Mouse (Mus musculus): ENCODE data around the gene Gm14308. TPM values are rescaled to one million over a fixed set of nuclear protein-coding genes. Genes with fewer than 3 reads are reported as not detected.
"Not testable (repeated sequence)": the region's sequence is repeated elsewhere in the genome, so short reads cannot be mapped to it uniquely, and the experiment has no call there.

Gene Gm14308
- total RNA-seq (2014; rRNA removed): 8.9 and 16.4 TPM in 2 replicates
- polyA plus RNA-seq (2015; fragmentation: Nextera tagmentation; extraction: Ambion mirVana): 16.5 and 36.4 TPM in 2 replicates

- not testable (repeated sequence) for DNase-seq (ENCODE audit: low spot score); H3K4me3 ChIP-seq (ENCODE audit: low read length); H3K9me3 ChIP-seq (ENCODE audit: low read length); ATAC-seq; H3K36me3 ChIP-seq (ENCODE audit: insufficient read depth, low read length); H3K27ac ChIP-seq; H3K9ac ChIP-seq (replicated peaks; ENCODE audit: low read length); H3K4me1 ChIP-seq (ENCODE audit: insufficient read depth, low read length); H3K4me2 ChIP-seq (ENCODE audit: low read depth, low read length); H3K27me3 ChIP-seq (ENCODE audit: insufficient read depth, low read length)
- no CpG with 5 or more reads among the region's 4 CpGs for WGBS
These were observed at the start of gene Gm14308 for GRCm38 (mm10) chr2:176636244-176636643. Gene Gm14308 (minus strand): TSS chr2:176636344.

DNA sequence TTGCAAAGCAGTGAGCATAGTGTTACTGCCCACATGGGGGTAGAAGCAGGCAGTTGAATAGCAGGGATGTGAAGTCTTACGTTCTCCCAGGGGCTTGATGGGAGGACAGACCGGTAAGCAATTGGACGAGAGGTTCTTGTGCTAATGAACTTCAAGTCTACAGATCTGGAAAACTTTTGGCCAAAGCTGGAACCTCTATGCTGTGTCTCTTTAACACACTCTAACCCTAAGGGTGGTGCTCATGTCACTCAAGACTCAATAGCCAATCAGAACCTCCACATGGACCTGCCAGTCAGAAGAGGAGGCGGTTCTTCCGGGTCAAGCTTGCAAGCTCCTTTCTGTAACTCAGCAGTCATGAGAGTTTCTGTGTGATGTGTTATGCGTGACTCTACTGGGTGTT, 34.1 kb upstream of the Gm14308 start, which contains the start of gene Zfp973:
Gene Zfp973, plus strand, starts transcription at position 301 of the 400 bp plus-strand sequence.
- no CpG with 5 or more reads among the region's 6 CpGs for WGBS

More for the DNA sequence above, 34.1 kb upstream of the Gm14308 start, which contains the start of gene Zfp973:
- not testable (repeated sequence) for H3K9ac ChIP-seq (replicated peaks; ENCODE audit: low read length); DNase-seq (ENCODE audit: low spot score); H3K4me1 ChIP-seq (ENCODE audit: insufficient read depth, low read length); H3K27me3 ChIP-seq (ENCODE audit: insufficient read depth, low read length); H3K36me3 ChIP-seq (ENCODE audit: insufficient read depth, low read length); H3K4me3 ChIP-seq (ENCODE audit: low read length); H3K9me3 ChIP-seq (ENCODE audit: low read length); H3K27ac ChIP-seq; H3K4me2 ChIP-seq (ENCODE audit: low read depth, low read length); ATAC-seq

Other genes with a start within 250 kb of the Gm14308 start
- 1.2 and 8.3 TPM in 2 replicates for gene Gm14435, start 212.8 kb downstream of the Gm14308 start, total RNA-seq (2014; rRNA removed)
- gene Gm14435, start 212.8 kb downstream of the Gm14308 start, polyA plus RNA-seq (2015; fragmentation: Nextera tagmentation; extraction: Ambion mirVana): 12.0 and 15.6 TPM in 2 replicates
- gene Gm14434, start 149.6 kb downstream of the Gm14308 start, total RNA-seq (2014; rRNA removed): 13.3 and 17.2 TPM in 2 replicates
- gene Gm14434, start 149.6 kb downstream of the Gm14308 start, polyA plus RNA-seq (2015; fragmentation: Nextera tagmentation; extraction: Ambion mirVana): 20.4 and 30.7 TPM in 2 replicates
- 1.3 TPM in 1 of 2 replicates, not detected in the other for gene Zfp967, start 115.3 kb downstream of the Gm14308 start, total RNA-seq (2014; rRNA removed)
- gene Zfp967, start 115.3 kb downstream of the Gm14308 start, polyA plus RNA-seq (2015; fragmentation: Nextera tagmentation; extraction: Ambion mirVana): not detected in 2 replicates
- gene Zfp973, start 34.2 kb upstream of the Gm14308 start, total RNA-seq (2014; rRNA removed): 8.6 and 11.2 TPM in 2 replicates
- 3.1 and 9.1 TPM in 2 replicates for gene Zfp973, start 34.2 kb upstream of the Gm14308 start, polyA plus RNA-seq (2015; fragmentation: Nextera tagmentation; extraction: Ambion mirVana)
- 23.9 and 26.8 TPM in 2 replicates for gene Gm14305, start 72.0 kb upstream of the Gm14308 start, total RNA-seq (2014; rRNA removed)
- gene Gm14305, start 72.0 kb upstream of the Gm14308 start, polyA plus RNA-seq (2015; fragmentation: Nextera tagmentation; extraction: Ambion mirVana): 47.2 and 48.3 TPM in 2 replicates
- 9.4 and 9.6 TPM in 2 replicates for gene Gm14295, start 162.3 kb upstream of the Gm14308 start, total RNA-seq (2014; rRNA removed)
- gene Gm14295, start 162.3 kb upstream of the Gm14308 start, polyA plus RNA-seq (2015; fragmentation: Nextera tagmentation; extraction: Ambion mirVana): 20.2 and 22.5 TPM in 2 replicates
- gene Gm14408, start 194.8 kb upstream of the Gm14308 start, total RNA-seq (2014; rRNA removed): not detected in 2 replicates
- gene Gm14408, start 194.8 kb upstream of the Gm14308 start, polyA plus RNA-seq (2015; fragmentation: Nextera tagmentation; extraction: Ambion mirVana): not detected in 2 replicates

All from hindbrain, postnatal 0 days (tissue).